Mouse (Mus musculus) frontal cortex, postnatal 14 days (tissue): ENCODE measurements around the gene Rbms1.
"Not testable (repeated sequence)": the region's sequence is repeated elsewhere in the genome, so short reads cannot be mapped to it uniquely, and the experiment has no call there.

Source experiments
- DNase-seq, 2 experiments: peaks; one replicate each; pipeline ENCODE4 v3.0.0; 2022; ENCODE audit warnings: low spot score in 2 of 2

Gene Rbms1

GRCm38 (mm10) chr2:60847984-60848383 lies 115.0 kb downstream of the Rbms1 start:
- no peak for DNase-seq

- no peak for DNase-seq
These were observed 117.6 kb downstream of the Rbms1 start for GRCm38 (mm10) chr2:60845316-60845894.

GRCm38 (mm10) chr2:60844259-60844658 lies 118.7 kb downstream of the Rbms1 start:
- no peak for DNase-seq

GRCm38 (mm10) chr2:60843633-60844032 lies 119.4 kb downstream of the Rbms1 start:
- DNase-seq, result no peak

GRCm38 (mm10) chr2:60842976-60843375 lies 120.0 kb downstream of the Rbms1 start:
- DNase-seq, result no peak

- no peak for DNase-seq
These were observed 122.1 kb downstream of the Rbms1 start for GRCm38 (mm10) chr2:60840922-60841321.

- no peak for DNase-seq
These were observed 123.5 kb downstream of the Rbms1 start for GRCm38 (mm10) chr2:60839498-60839897.

GRCm38 (mm10) chr2:60838856-60839255 lies 124.1 kb downstream of the Rbms1 start:
- no peak for DNase-seq

GRCm38 (mm10) chr2:60837616-60838015 lies 125.4 kb downstream of the Rbms1 start:
- DNase-seq, result no peak

- no peak for DNase-seq
These were observed 126.8 kb downstream of the Rbms1 start for GRCm38 (mm10) chr2:60836237-60836636.

GRCm38 (mm10) chr2:60834293-60834692 lies 128.7 kb downstream of the Rbms1 start:
- DNase-seq, result no peak

- DNase-seq, result no peak
These were observed 130.7 kb downstream of the Rbms1 start for GRCm38 (mm10) chr2:60832254-60832653.

GRCm38 (mm10) chr2:60830464-60830863 lies 132.5 kb downstream of the Rbms1 start:
- DNase-seq, result not testable (repeated sequence)

GRCm38 (mm10) chr2:60828908-60829462 lies 134.0 kb downstream of the Rbms1 start:
- no peak for DNase-seq

GRCm38 (mm10) chr2:60827152-60827428 lies 135.9 kb downstream of the Rbms1 start:
- no peak for DNase-seq

- DNase-seq, result no peak
These were observed 136.4 kb downstream of the Rbms1 start for GRCm38 (mm10) chr2:60826406-60827151.

GRCm38 (mm10) chr2:60825690-60826089 lies 137.3 kb downstream of the Rbms1 start:
- no peak for DNase-seq

GRCm38 (mm10) chr2:60821635-60822034 lies 141.4 kb downstream of the Rbms1 start:
- no peak for DNase-seq

- DNase-seq, result no peak
These were observed 144.4 kb downstream of the Rbms1 start for GRCm38 (mm10) chr2:60818632-60819031.

GRCm38 (mm10) chr2:60816307-60816706 lies 146.7 kb downstream of the Rbms1 start:
- no peak for DNase-seq

- no peak for DNase-seq
These were observed 148.2 kb downstream of the Rbms1 start for GRCm38 (mm10) chr2:60814788-60815187.

GRCm38 (mm10) chr2:60812949-60813348 lies 150.0 kb downstream of the Rbms1 start:
- no peak for DNase-seq

- DNase-seq, result peak in 1 of 2 experiments; percentile 37
These were observed 152.4 kb downstream of the Rbms1 start for GRCm38 (mm10) chr2:60810617-60811016.
